Mouse (Mus musculus) liver, postnatal 0 days (tissue): ENCODE results near the gene D430042O09Rik. TPM values are rescaled to one million over a fixed set of nuclear protein-coding genes. Genes with fewer than 3 reads are reported as not detected.

ENCODE experiments used
- ATAC-seq: fragments of 200-750 bp; cut with Nextera tagmentation; 2 replicates; pipeline ENCODE4 v1.8.0; 2017; ENCODE audit warnings: mild to moderate bottlenecking, moderate library complexity
- DNase-seq: peaks from one replicate; pipeline ENCODE4 v3.0.0-alpha.2; 2016
- H3K27ac ChIP-seq: fragments of 300-500 bp; sonication (generic); 2 replicates; pipeline ENCODE4 v1.5.1; 2014; ENCODE audit warnings: antibody characterized with exemption, moderate library complexity, mild to moderate bottlenecking, low read depth
- H3K27me3 ChIP-seq: fragments of 300-500 bp; sonication (generic); 2 replicates; pipeline ENCODE4 v1.6.1; 2014; ENCODE audit warnings: low read length, control low read depth, mixed read lengths; ENCODE audit not compliant: insufficient read depth
- H3K36me3 ChIP-seq: fragments of 300-500 bp; sonication (generic); replicated peaks from 2 replicates; pipeline ENCODE4 v1.6.1; 2014; ENCODE audit warnings: mild to moderate bottlenecking, control low read depth, low read length, moderate library complexity, mixed read lengths; ENCODE audit not compliant: insufficient read depth
- H3K4me1 ChIP-seq: fragments of 300-500 bp; sonication (generic); 2 replicates; pipeline ENCODE4 v1.6.1; 2014; ENCODE audit warnings: antibody characterized with exemption, mild to moderate bottlenecking, control low read depth; ENCODE audit not compliant: insufficient read depth
- H3K4me2 ChIP-seq: fragments of 300-500 bp; sonication (generic); 2 replicates; pipeline ENCODE4 v1.6.1; 2014; ENCODE audit warnings: low read depth, mild to moderate bottlenecking, low read length, moderate library complexity, mixed read lengths
- H3K4me3 ChIP-seq: fragments of 300-500 bp; sonication (generic); 2 replicates; pipeline ENCODE4 v1.5.1; 2014; ENCODE audit warnings: low read depth, low read length
- H3K9ac ChIP-seq: fragments of 300-500 bp; sonication (generic); replicated peaks from 2 replicates; pipeline ENCODE4 v1.6.1; 2014; ENCODE audit warnings: mild to moderate bottlenecking, moderate library complexity
- H3K9me3 ChIP-seq: fragments of 300-500 bp; sonication (generic); 2 replicates; pipeline ENCODE4 v1.6.1; 2016; ENCODE audit warnings: mild to moderate bottlenecking, control low read depth, low read length, mixed read lengths
- CTCF ChIP-seq: sonication (generic); IDR thresholded peaks from 2 replicates; pipeline ENCODE4 v1.5.1; 2016; ENCODE audit warnings: antibody characterized with exemption, low read depth
- EP300 ChIP-seq: IDR thresholded peaks from 2 replicates; pipeline ENCODE4 v1.6.1; 2016; ENCODE audit warnings: antibody characterized with exemption, low read depth, mild to moderate bottlenecking
- WGBS: fragments of 180-500 bp; shearing (Covaris S2); extraction: QIAGEN DNeasy Blood & Tissue Kit; methylation state at CpG from one replicate; pipeline ENCODE4 v1.1.7; 2014; ENCODE audit not compliant: insufficient replicate concordance; 5-methylcytosine and 5-hydroxymethylcytosine counted together
- polyA plus RNA-seq: library from polyadenylated mRNA; unstranded; fragments of >200 nt; fragmentation: Nextera tagmentation; extraction: Ambion mirVana; gene quantifications from 2 replicates; pipeline ENCODE4 v1.2.1, GENCODE M21; 2015

Gene D430042O09Rik
- polyA plus RNA-seq, 1 experiment from 2014 or later: 1.3 TPM

DNA sequence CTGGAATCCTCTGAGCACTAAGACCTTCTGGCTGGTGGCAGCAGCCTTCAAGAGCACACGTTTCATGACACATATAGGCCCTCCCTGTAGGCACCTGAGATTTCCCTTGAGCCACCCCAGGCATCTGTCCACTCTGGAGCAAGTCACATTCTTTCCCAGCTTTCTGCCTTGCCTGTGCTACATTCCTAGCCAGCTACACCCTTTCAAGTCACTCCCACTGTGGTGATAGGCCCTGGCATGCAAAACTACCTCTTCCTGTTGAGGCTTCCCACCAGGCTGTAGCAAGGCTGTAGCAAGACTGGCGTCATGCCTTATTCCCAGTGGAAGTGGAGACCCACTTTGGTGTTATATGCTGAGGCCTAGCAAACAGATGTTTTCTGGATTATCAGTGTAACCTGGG lies 9.0 kb downstream of the D430042O09Rik start:
- DNase-seq: no peak
- Histone ChIP-seq H3K9me3 (no peaks in the 10 kb centered on the region), H3K4me3 (no peak overlapping the region), H3K27ac (no peak overlapping the region), H3K4me1 (peaks cover 5% of the 10 kb centered on the region; the same call in 1 of the 2 replicates), H3K9ac (no peak overlapping the region), H3K4me2 (no peak overlapping the region), H3K27me3 (no peaks in the 10 kb centered on the region), H3K36me3 (no peaks in the 10 kb centered on the region)
- ATAC-seq: no peak
- TF ChIP-seq CTCF: no peak
- TF ChIP-seq EP300: no peak
- 62% methylated on average over 2 of the region's 2 CpGs for WGBS

DNA sequence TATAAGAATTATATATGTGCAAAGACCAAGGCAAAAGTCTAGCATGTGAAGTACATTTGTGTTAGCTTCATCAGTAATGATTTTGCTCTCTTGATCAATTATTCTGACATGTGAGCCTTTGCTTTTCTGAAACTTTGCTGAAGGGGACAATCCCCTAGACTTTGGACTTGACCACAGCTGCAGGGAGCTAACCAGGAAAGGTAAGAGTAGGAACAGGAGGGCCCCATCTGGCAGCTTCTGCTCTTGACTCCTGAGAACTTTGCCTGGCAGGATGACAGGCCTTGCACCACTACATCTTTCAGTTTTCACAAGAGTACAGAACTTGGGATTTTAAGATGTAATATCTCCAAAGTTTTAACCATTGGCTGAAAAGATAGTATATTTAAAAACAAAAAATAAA lies 9.9 kb downstream of the D430042O09Rik start:
- ATAC-seq: no peak
- Histone ChIP-seq H3K9ac (no peak overlapping the region), H3K27me3 (no peaks in the 10 kb centered on the region), H3K4me1 (peaks cover 5% of the 10 kb centered on the region; the same call in 1 of the 2 replicates), H3K9me3 (no peaks in the 10 kb centered on the region), H3K27ac (no peak overlapping the region), H3K4me2 (no peak overlapping the region), H3K4me3 (no peak overlapping the region), H3K36me3 (no peaks in the 10 kb centered on the region)
- no peak for TF ChIP-seq EP300
- TF ChIP-seq CTCF: no peak
- no peak for DNase-seq

DNA sequence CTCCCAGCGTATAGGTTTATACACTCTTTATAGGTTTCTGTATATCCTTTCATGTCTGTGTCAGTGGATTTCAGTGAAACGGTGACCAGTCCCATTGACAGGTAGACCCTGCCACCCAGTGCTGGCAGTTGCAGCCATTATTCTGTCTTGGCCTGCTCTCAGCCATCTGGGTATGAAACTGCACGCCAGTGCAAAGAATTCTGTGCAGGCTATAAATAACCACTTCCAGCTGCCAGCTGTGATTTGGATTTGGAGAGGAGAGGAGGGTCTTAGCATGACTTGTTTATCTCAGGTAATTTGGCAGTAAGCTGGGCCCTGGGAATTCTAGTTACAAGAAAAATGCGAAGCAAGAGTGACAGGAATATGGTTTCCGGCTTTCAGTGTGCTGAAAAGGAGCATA lies 12.7 kb downstream of the D430042O09Rik start:
- H3K4me3 ChIP-seq: no peak overlapping the region
- no peak overlapping the region for H3K4me2 ChIP-seq
- H3K9ac ChIP-seq: no peak overlapping the region
- H3K27ac ChIP-seq: no peak overlapping the region
- no peaks in the 10 kb centered on the region for H3K36me3 ChIP-seq
- peaks cover 5% of the 10 kb centered on the region; the same call in 1 of the 2 replicates for H3K4me1 ChIP-seq
- no peaks in the 10 kb centered on the region for H3K9me3 ChIP-seq
- no peak for ATAC-seq
- WGBS: 77% methylated on average over 5 of the region's 5 CpGs
- DNase-seq: no peak
- no peak for TF ChIP-seq CTCF
- TF ChIP-seq EP300: no peak
- no peaks in the 10 kb centered on the region for H3K27me3 ChIP-seq

DNA sequence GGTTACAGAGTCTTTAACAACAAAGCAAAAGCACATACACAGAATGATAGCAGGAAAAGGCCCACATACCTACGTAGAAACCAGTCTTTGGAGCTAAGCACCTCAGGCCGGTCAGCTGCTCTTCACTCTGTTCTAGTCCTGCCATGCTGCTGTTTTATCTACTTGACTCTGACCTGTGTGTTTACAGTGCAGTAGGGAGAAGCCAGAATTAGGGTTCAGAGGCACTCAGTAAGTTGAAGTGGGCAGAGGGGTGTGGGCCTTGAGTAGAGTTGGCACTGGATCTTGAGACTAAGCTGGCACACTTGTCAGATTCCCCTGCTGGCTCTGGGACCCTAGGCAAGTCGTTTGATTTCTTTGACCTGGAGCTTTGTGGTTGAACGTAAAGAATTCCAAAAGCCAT lies 13.3 kb downstream of the D430042O09Rik start:
- Histone ChIP-seq H3K4me2 (no peak overlapping the region), H3K4me3 (no peak overlapping the region), H3K4me1 (peaks cover 5% of the 10 kb centered on the region; the same call in 1 of the 2 replicates), H3K27ac (no peak overlapping the region), H3K9ac (no peak overlapping the region), H3K36me3 (no peaks in the 10 kb centered on the region), H3K27me3 (no peaks in the 10 kb centered on the region), H3K9me3 (no peaks in the 10 kb centered on the region)
- TF ChIP-seq CTCF (no peak), EP300 (no peak)
- no peak for DNase-seq
- no peak for ATAC-seq
- 66% methylated on average over 4 of the region's 4 CpGs for WGBS

DNA sequence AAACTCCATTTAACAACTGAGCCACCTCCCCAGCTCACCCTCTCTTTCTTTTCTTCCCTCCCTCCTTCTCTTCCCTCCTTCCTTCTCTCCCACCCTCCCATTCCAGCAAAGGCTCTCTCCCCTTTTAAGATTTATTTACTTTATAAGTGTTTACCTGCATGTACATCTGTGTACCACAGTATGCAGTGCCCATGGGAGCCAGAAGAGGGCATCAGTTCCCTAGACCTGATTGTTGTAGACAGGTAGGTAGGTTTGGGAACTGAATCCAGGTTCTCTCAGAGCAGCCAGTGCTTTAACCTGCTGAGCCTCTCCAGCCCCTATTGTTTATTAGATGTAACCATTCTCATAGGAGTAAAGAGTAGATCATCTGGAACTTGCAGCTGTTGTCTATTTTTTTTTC lies 14.4 kb downstream of the D430042O09Rik start:
- no peak for ATAC-seq

DNA sequence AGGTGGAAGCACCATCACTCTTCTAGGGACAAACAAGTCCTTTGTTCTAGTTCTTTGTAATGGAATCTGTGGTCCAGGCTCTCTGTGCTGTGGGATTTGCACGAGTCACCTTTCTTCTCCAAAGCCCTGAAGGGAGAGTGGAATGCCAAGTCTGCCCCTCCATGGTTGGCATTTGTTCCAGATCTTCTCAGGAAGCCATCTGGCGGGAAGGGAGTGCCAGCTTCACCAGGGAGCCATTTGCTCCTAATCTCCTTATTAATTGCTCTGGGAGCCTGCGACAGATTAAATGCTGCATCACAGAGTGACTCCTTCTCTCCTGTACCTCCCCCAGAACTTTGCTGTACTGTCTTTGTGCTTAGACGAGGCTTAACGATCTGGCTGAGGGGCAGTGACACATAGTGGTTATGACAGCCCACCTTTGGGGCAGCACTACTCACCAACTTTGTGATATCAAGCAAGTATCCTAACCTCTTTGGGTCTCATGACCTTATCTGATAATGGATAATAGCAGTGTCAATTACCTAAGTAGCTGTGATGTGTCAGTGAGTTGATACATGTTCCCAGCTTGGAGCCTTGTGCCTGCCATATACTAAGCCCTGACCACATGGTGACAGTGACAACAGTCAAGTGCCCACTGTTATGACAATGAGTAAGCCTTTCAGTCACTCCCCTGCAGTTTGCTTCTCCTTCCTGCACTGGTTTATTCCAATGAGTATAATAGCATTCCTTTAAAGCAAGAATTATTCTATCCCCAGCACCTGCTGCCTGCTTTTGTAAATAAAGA lies 15.7 kb downstream of the D430042O09Rik start:
- ATAC-seq (no peak), DNase-seq (no peak)
- H3K27ac ChIP-seq: no peak overlapping the region
- 66% methylated on average over 5 of the region's 5 CpGs for WGBS
- no peaks in the 10 kb centered on the region for H3K9me3 ChIP-seq
- H3K36me3 ChIP-seq: no peaks in the 10 kb centered on the region
- H3K4me3 ChIP-seq: no peak overlapping the region
- no peak for TF ChIP-seq CTCF
- no peaks in the 10 kb centered on the region for H3K4me1 ChIP-seq
- no peak overlapping the region for H3K9ac ChIP-seq
- no peaks in the 10 kb centered on the region for H3K27me3 ChIP-seq
- H3K4me2 ChIP-seq: no peak overlapping the region

More for the DNA sequence above, 14.4 kb downstream of the D430042O09Rik start:
- no peaks in the 10 kb centered on the region for H3K9me3 ChIP-seq
- H3K9ac ChIP-seq: no peak overlapping the region
- no peaks in the 10 kb centered on the region for H3K36me3 ChIP-seq
- H3K4me3 ChIP-seq: no peak overlapping the region
- TF ChIP-seq CTCF (peak; percentile 45), EP300 (no peak)
- no peaks in the 10 kb centered on the region for H3K4me1 ChIP-seq
- H3K27me3 ChIP-seq: no peaks in the 10 kb centered on the region
- no peak for DNase-seq
- no peak overlapping the region for H3K27ac ChIP-seq
- no peak overlapping the region for H3K4me2 ChIP-seq

DNA sequence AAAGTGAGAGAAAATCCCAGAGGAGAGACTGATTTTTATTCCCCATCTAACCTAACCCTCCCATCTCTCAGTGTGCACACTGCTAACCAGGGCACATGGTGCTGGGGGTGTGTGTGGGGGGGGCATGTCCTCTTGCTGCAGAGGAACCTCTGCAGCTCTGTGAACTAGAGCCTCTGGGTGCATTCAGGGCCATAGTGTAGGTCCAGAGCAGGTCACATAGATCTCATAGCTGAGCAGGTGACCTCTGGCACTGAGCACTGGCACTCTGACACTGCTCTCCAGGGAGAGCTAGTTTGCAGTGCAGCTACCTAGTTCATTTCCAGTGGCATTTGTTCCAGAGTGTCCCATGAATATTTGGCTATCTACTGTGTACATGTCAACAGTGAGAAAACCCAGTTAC lies 24.0 kb downstream of the D430042O09Rik start:
- DNase-seq (no peak), ATAC-seq (peak; percentile 56)
- Histone ChIP-seq H3K9ac (no peak overlapping the region), H3K27me3 (no peaks in the 10 kb centered on the region), H3K9me3 (no peaks in the 10 kb centered on the region), H3K36me3 (no peaks in the 10 kb centered on the region), H3K27ac (no peak overlapping the region), H3K4me1 (peaks cover 5% of the 10 kb centered on the region; the same call in 1 of the 2 replicates), H3K4me3 (no peak overlapping the region), H3K4me2 (no peak overlapping the region)
- TF ChIP-seq CTCF: no peak
- TF ChIP-seq EP300: no peak
